Mouse (Mus musculus) adrenal gland, adult 18-20 months (tissue): ENCODE measurements around the gene BC053393. TPM values are rescaled to one million over a fixed set of nuclear protein-coding genes. Genes with fewer than 3 reads are reported as not detected.
"Not testable (repeated sequence)": the region's sequence is repeated elsewhere in the genome, so short reads cannot be mapped to it uniquely, and the experiment has no call there.

Experiments
- DNase-seq, 2 experiments: peaks; one replicate each; pipeline ENCODE4 v3.0.0; 2021 to 2022; ENCODE audit warnings: low spot score in 2 of 2
- long read RNA-seq, 2 experiments: library from polyadenylated mRNA; stranded (forward); transcript quantifications; one replicate each; pipeline ENCODE4 v2.0.0; 2021
- total RNA-seq, 2 experiments: library from RNA; stranded (reverse); gene quantifications; 1 replicate in 1 of 2; 2 replicates in 1 of 2; pipeline ENCODE4 v1.2.3; 2021

Gene BC053393
- total RNA-seq, result not detected
- long read RNA-seq, experiment 1, result 0 reads
- long read RNA-seq, experiment 2, result 0 reads

GRCm38 (mm10) chr11:46571327-46571726, at the start of gene BC053393:
Gene BC053393, plus strand, starts transcription at chr11:46571536.
- DNase-seq, result no peak

GRCm38 (mm10) chr11:46522719-46523118, 48.6 kb upstream of the BC053393 start:
- DNase-seq, result no peak

- no peak for DNase-seq
These were observed 47.4 kb upstream of the BC053393 start, which contains the start of gene Gm12169 for GRCm38 (mm10) chr11:46523912-46524311. Gene Gm12169, plus strand, starts transcription at chr11:46524212.

- no peak for DNase-seq
These were observed 41.2 kb upstream of the BC053393 start for GRCm38 (mm10) chr11:46530149-46530548.

GRCm38 (mm10) chr11:46536978-46537377, 34.4 kb upstream of the BC053393 start:
- no peak for DNase-seq

- DNase-seq, result no peak
These were observed 27.8 kb upstream of the BC053393 start for GRCm38 (mm10) chr11:46543530-46543929.

GRCm38 (mm10) chr11:46549721-46550120, 21.6 kb upstream of the BC053393 start:
- DNase-seq, result no peak

- no peak for DNase-seq
These were observed 18.6 kb upstream of the BC053393 start for GRCm38 (mm10) chr11:46552741-46553140.

GRCm38 (mm10) chr11:46561096-46561495, 10.2 kb upstream of the BC053393 start:
- no peak for DNase-seq

- peak in 1 of 2 experiments; percentile 10 for DNase-seq
These were observed 6.7 kb upstream of the BC053393 start for GRCm38 (mm10) chr11:46564671-46565070.

- no peak for DNase-seq
These were observed 5.4 kb upstream of the BC053393 start for GRCm38 (mm10) chr11:46565967-46566366.

GRCm38 (mm10) chr11:46569107-46569506, 2.2 kb upstream of the BC053393 start:
- DNase-seq, result no peak

- peak; percentile 21 to 43 for DNase-seq
These were observed 7.5 kb downstream of the BC053393 start for GRCm38 (mm10) chr11:46578771-46579281.

- no peak for DNase-seq
These were observed 9.1 kb downstream of the BC053393 start for GRCm38 (mm10) chr11:46580428-46580827.

- DNase-seq, result no peak
These were observed 11.4 kb downstream of the BC053393 start for GRCm38 (mm10) chr11:46582741-46583140.

GRCm38 (mm10) chr11:46592416-46592815, 21.1 kb downstream of the BC053393 start:
- peak in 1 of 2 experiments; percentile 9 for DNase-seq

- no peak for DNase-seq
These were observed 48.6 kb downstream of the BC053393 start for GRCm38 (mm10) chr11:46619929-46620328.

- no peak for DNase-seq
These were observed 49.3 kb downstream of the BC053393 start for GRCm38 (mm10) chr11:46620414-46621168.

- no peak for DNase-seq
These were observed 58.0 kb downstream of the BC053393 start, which contains the start of gene Dppa1 for GRCm38 (mm10) chr11:46629211-46629795. Gene Dppa1, minus strand, starts transcription at chr11:46629261.

GRCm38 (mm10) chr11:46631635-46632034, 60.3 kb downstream of the BC053393 start:
- DNase-seq, result peak; percentile 4 to 24

GRCm38 (mm10) chr11:46635516-46635915, 64.2 kb downstream of the BC053393 start:
- DNase-seq, result not testable (repeated sequence)

- DNase-seq, result no peak
These were observed 65.2 kb downstream of the BC053393 start for GRCm38 (mm10) chr11:46636568-46636967.
